Mouse (Mus musculus) liver, embryonic 11.5 days (tissue): ENCODE measurements around the gene Ankrd23. TPM values are rescaled to one million over a fixed set of nuclear protein-coding genes. Genes with fewer than 3 reads are reported as not detected.

Experiments
- ATAC-seq: fragments of 200-750 bp; cut with Nextera tagmentation; replicated peaks from 2 replicates; pipeline ENCODE4 v1.8.0; 2017; ENCODE audit warnings: moderate number of reproducible peaks, mild to moderate bottlenecking, moderate TSS enrichment, moderate library complexity; ENCODE audit not compliant: low FRiP score
- DNase-seq: peaks from one replicate; pipeline ENCODE4 v3.0.0-alpha.2; 2017; ENCODE audit warnings: low spot score
- H3K27ac ChIP-seq: fragments of 300-500 bp; sonication (generic); 2 replicates; pipeline ENCODE4 v1.5.1; 2014; ENCODE audit warnings: mild to moderate bottlenecking, low read depth, low read length, control low read depth
- H3K27me3 ChIP-seq: fragments of 300-500 bp; sonication (generic); replicated peaks from 2 replicates; pipeline ENCODE4 v1.6.1; 2014; ENCODE audit warnings: low read length, mixed read lengths; ENCODE audit not compliant: control insufficient read depth, insufficient read depth
- H3K36me3 ChIP-seq: fragments of 300-500 bp; sonication (generic); 2 replicates; pipeline ENCODE4 v1.6.1; 2014; ENCODE audit warnings: mild to moderate bottlenecking, low read length, moderate library complexity, mixed read lengths; ENCODE audit not compliant: control insufficient read depth, insufficient read depth
- H3K4me1 ChIP-seq: fragments of 300-500 bp; sonication (generic); replicated peaks from 2 replicates; pipeline ENCODE4 v1.6.1; 2014; ENCODE audit warnings: low read length, mixed read lengths; ENCODE audit not compliant: control insufficient read depth, insufficient read depth
- H3K4me2 ChIP-seq: fragments of 300-500 bp; sonication (generic); 2 replicates; pipeline ENCODE4 v1.6.1; 2014; ENCODE audit warnings: mild to moderate bottlenecking, control low read depth, moderate library complexity
- H3K4me3 ChIP-seq: fragments of 300-500 bp; sonication (generic); 2 replicates; pipeline ENCODE4 v1.5.1; 2014; ENCODE audit warnings: low read depth, low read length, control low read depth
- H3K9ac ChIP-seq: fragments of 300-500 bp; sonication (generic); 2 replicates; pipeline ENCODE4 v1.6.1; 2014; ENCODE audit warnings: low read depth, low read length, control low read depth
- H3K9me3 ChIP-seq: fragments of 300-500 bp; sonication (generic); 2 replicates; pipeline ENCODE4 v1.6.1; 2016; ENCODE audit warnings: low read length, inconsistent platforms, mixed read lengths; ENCODE audit not compliant: control insufficient read depth
- WGBS: fragments of 180-500 bp; shearing (Covaris S2); extraction: QIAGEN DNeasy Blood & Tissue Kit; methylation state at CpG from one replicate; pipeline ENCODE4 v1.1.7; 2014; 5-methylcytosine and 5-hydroxymethylcytosine counted together
- polyA plus RNA-seq: library from polyadenylated mRNA; unstranded; fragments of >200 nt; fragmentation: Nextera tagmentation; extraction: Ambion mirVana; gene quantifications from 2 replicates; pipeline ENCODE4 v1.2.1, GENCODE M21; 2014

Ankrd23 gene
- polyA plus RNA-seq, 1 experiment from 2014 or later: 13.4 TPM

DNA sequence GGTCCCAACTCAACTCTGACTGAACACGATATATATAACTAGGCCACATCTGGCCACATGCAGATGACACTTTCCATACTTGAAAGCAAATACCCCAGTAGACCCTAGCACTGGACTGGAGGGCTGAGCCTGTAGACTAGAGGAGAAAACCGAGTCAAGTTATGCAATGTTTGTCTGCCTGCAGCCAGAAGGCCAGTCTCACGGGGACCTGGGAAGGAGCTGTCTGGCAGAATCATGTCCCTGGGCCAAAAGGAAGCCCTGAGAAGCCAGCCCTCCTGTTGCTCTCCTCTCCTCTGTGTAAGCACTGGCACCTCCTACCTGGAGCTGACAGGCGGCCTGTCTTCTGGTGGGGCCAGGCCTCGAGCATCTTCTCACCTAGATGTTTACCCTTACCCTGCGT lies 38.7 kb upstream of the Ankrd23 start:
- no peak overlapping the region for H3K9ac ChIP-seq
- 61% methylated on average over 6 of the region's 6 CpGs for WGBS
- no peak overlapping the region for H3K4me3 ChIP-seq
- ATAC-seq (no peak), DNase-seq (no peak)
- H3K27ac ChIP-seq: no peak overlapping the region
- no peak overlapping the region for H3K4me2 ChIP-seq
- H3K4me1 ChIP-seq: peaks cover 26% of the 10 kb centered on the region
- no peaks in the 10 kb centered on the region for H3K36me3 ChIP-seq
- no peaks in the 10 kb centered on the region for H3K9me3 ChIP-seq
- 0 out of 2 replicates have a peak, but pooled peaks cover 2% of the 10 kb centered on the region for H3K27me3 ChIP-seq

DNA sequence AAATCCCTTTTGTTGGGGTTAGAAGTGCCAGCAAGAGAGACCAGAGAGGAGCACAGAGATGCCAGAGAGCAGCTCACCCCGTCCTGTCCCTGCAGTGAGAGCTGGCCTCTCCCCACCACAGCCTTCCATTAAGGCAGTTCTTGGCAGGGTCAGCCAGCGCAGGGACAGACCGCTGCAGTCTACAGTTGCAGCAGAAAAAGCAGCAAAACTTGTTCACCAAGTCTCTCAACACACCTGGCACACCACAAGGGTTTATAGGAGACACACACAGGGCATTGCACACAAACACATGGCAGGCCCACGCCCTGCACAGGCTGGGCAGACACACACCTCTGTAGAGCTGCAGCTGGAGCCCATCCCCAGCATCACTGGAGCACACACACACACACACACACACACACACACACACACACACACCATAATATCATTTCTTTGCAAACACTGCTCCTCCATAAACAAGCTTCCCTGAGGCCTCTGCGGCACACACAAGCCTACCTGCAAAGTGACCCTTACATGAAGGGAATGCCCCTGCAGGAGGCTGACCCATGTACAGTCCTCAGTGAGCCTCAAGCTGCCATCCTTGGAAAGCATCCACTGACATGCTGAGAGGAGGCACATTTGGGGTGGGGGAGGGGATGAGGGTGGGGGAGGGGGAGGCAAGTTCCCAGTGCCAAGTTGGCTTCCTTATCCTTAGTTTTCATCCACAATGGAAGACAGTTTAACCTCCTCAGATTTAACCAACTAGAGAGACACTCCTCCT lies 37.7 kb upstream of the Ankrd23 start:
- no peaks in the 10 kb centered on the region for H3K36me3 ChIP-seq
- H3K27me3 ChIP-seq: 0 out of 2 replicates have a peak, but pooled peaks cover 2% of the 10 kb centered on the region
- no peak overlapping the region for H3K4me3 ChIP-seq
- H3K4me1 ChIP-seq: peaks cover 21% of the 10 kb centered on the region
- H3K4me2 ChIP-seq: no peak overlapping the region
- 83% methylated on average over 5 of the region's 5 CpGs for WGBS
- H3K27ac ChIP-seq: no peak overlapping the region
- H3K9me3 ChIP-seq: no peaks in the 10 kb centered on the region
- no peak for ATAC-seq
- H3K9ac ChIP-seq: no peak overlapping the region
- no peak for DNase-seq

DNA sequence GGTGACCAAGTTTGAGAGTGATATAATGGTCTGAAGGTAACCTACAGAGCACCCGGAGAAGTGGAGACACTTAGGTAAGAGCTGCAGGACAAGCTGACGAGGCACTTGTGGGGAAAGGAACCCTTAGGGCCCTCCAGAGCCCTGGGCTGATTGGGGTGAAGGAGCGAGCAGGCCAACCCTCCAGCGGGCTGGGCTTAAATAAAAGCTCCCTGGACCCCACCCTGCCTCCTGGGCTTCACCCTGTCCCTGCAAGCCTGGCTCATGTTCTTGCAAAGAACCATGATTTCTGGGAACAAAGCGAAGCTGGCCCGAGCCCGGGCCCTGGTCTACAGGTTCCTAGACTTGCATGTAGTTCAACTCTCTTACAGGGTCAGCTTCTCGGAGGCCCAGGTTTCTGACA lies 36.8 kb upstream of the Ankrd23 start:
- Histone ChIP-seq H3K4me2 (no peak overlapping the region), H3K9ac (no peak overlapping the region), H3K27me3 (0 out of 2 replicates have a peak, but pooled peaks cover 2% of the 10 kb centered on the region), H3K4me3 (no peak overlapping the region), H3K36me3 (no peaks in the 10 kb centered on the region), H3K27ac (no peak overlapping the region), H3K4me1 (peaks cover 21% of the 10 kb centered on the region), H3K9me3 (no peaks in the 10 kb centered on the region)
- 85% methylated on average over 8 of the region's 8 CpGs for WGBS
- no peak for ATAC-seq
- DNase-seq: no peak

DNA sequence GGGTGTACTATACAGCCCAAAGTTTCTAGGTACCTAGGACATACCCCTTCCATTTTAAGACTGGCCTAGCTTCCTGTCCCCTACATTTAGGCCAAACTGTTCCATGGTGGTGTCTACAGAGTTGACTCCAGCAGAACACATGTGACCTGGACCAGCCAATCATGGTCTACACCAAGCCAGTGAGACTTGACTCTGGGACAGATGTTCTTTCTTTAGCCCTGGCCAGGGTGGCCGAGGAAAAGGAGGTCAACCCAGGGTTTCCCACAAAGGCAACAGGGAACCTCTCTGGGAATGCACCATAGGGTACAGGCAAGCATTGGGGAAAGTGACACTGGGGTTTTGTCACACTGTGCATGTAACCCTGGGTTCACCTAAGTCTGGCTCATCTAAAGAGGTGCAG lies 36.0 kb upstream of the Ankrd23 start:
- WGBS: 66% methylated on average over 1 of the region's 1 CpGs
- DNase-seq (no peak), ATAC-seq (no peak)
- H3K4me1 ChIP-seq: peaks cover 21% of the 10 kb centered on the region
- H3K27ac ChIP-seq: no peak overlapping the region
- H3K9me3 ChIP-seq: no peaks in the 10 kb centered on the region
- no peaks in the 10 kb centered on the region for H3K36me3 ChIP-seq
- H3K9ac ChIP-seq: no peak overlapping the region
- 0 out of 2 replicates have a peak, but pooled peaks cover 2% of the 10 kb centered on the region for H3K27me3 ChIP-seq
- H3K4me2 ChIP-seq: no peak overlapping the region
- H3K4me3 ChIP-seq: no peak overlapping the region

DNA sequence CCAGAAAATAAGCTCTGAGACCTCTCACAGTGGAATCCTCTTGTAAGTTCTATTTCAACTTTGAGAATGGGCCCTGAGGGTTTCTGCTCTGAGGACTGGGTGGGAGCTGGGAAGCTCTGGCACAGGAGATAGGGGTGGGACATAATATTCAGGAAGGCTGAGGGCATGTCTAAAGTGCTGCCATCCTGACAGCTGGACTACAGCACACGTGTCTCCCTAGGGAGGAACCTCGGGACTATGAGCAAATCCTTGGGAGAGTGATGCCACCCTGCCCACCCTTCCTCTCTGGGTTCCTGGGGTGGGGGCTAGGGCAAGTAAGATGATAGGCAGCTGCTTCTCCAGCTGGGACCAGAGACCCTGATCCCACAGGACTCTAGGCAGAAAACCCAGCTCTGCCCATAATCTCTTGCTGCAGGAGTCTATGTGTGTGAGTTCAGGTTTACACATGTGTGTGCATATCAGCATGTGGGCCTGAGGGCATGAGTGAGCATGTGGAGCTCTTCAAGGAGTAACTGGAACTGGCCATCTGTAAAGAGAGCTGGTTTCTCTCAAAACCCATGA lies 35.5 kb upstream of the Ankrd23 start:
- ATAC-seq (no peak), DNase-seq (no peak)
- Histone ChIP-seq H3K9me3 (no peaks in the 10 kb centered on the region), H3K27ac (no peak overlapping the region), H3K4me3 (no peak overlapping the region), H3K9ac (no peak overlapping the region), H3K4me2 (no peak overlapping the region), H3K27me3 (0 out of 2 replicates have a peak, but pooled peaks cover 2% of the 10 kb centered on the region), H3K4me1 (peaks cover 20% of the 10 kb centered on the region), H3K36me3 (no peaks in the 10 kb centered on the region)
- 53% methylated on average over 2 of the region's 2 CpGs for WGBS

DNA sequence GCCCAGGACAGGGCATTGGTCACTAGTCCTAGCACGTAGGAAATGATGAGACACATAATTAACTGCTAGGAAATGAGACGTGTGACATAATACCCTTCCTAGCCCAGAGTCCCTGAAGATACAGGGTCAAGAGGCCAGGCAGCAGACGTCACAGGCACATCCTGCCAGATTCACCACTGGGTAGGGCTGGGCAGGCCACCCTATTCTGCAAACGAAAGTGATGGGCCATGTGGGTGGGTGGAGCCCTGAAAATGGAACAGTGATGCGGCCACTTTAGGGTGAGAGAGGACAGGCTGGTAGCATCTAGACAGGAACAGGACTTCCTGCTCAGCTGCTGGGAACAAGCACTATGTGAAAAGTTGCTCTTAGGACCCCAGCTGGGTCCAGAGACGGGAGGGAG lies 34.9 kb upstream of the Ankrd23 start:
- Histone ChIP-seq H3K4me3 (no peak overlapping the region), H3K9ac (no peak overlapping the region), H3K36me3 (no peaks in the 10 kb centered on the region), H3K4me1 (peaks cover 17% of the 10 kb centered on the region), H3K27ac (no peak overlapping the region), H3K27me3 (0 out of 2 replicates have a peak, but pooled peaks cover 2% of the 10 kb centered on the region), H3K9me3 (no peaks in the 10 kb centered on the region), H3K4me2 (no peak overlapping the region)
- DNase-seq (no peak), ATAC-seq (peak; percentile 18; the same call in 1 of the 2 replicates)
- 33% methylated on average over 6 of the region's 6 CpGs for WGBS

DNA sequence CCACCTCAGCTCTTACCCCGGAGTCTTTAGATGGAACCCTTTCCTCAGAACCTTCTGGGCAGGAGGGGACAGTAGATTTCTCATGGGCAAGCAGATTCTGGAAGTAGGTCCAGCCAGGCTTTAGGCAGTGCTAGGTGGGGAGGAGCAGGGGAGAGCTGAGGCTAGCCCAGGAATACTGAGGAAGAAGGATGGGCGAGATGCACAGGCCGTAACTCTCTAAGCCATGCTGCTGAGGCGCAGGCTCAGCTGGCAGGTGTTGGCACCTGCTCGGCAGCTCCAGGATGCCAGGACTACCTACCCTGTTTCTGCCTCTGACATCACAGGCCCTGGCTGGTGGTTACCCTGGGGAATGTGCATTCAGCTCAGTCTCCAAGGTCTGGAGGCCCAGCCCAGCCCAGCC lies 33.6 kb upstream of the Ankrd23 start:
- Histone ChIP-seq H3K27me3 (0 out of 2 replicates have a peak, but pooled peaks cover 2% of the 10 kb centered on the region), H3K4me2 (no peak overlapping the region), H3K9ac (no peak overlapping the region), H3K9me3 (no peaks in the 10 kb centered on the region), H3K4me1 (peaks cover 14% of the 10 kb centered on the region), H3K27ac (no peak overlapping the region), H3K36me3 (no peaks in the 10 kb centered on the region), H3K4me3 (no peak overlapping the region)
- no peak for ATAC-seq
- WGBS: 78% methylated on average over 5 of the region's 5 CpGs
- no peak for DNase-seq

DNA sequence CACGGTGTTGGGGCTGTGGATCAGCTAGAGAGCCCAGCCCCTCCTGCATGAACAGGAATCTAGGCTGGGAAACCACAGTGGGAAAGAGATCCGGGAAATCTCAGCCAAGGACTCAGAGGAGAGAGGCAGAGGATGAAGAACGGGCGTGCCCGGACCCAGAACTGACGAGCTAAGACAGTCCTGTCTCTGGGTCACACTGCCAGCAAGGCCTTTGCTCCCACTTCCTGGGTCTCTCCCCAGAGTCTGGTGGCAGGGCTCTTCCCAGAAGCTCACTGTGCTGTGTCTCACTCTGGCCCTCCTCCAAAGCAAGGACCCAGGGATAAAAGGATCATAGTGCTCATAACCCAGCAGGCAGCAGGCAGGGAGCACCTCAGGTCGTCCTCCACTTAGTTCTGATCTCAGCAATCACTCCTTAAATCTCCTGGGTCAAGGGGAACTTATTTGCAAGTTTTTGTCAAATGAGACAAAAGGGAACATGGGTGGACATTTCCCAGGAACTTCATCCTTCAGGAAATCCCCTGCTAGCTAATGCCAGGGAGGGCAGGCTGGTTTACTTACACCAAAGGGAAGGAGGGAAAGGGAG lies 33.1 kb upstream of the Ankrd23 start:
- Histone ChIP-seq H3K4me2 (no peak overlapping the region), H3K4me3 (no peak overlapping the region), H3K27ac (no peak overlapping the region), H3K4me1 (peaks cover 12% of the 10 kb centered on the region), H3K27me3 (0 out of 2 replicates have a peak, but pooled peaks cover 2% of the 10 kb centered on the region), H3K9ac (no peak overlapping the region), H3K9me3 (no peaks in the 10 kb centered on the region), H3K36me3 (no peaks in the 10 kb centered on the region)
- 47% methylated on average over 7 of the region's 7 CpGs for WGBS
- ATAC-seq (no peak), DNase-seq (no peak)
